Mouse (Mus musculus) stomach, postnatal 0 days (tissue): ENCODE data around the gene Otos.

Source experiments
- CTCF ChIP-seq: IDR thresholded peaks from 2 replicates; pipeline ENCODE4 v1.5.1; 2016; ENCODE audit warnings: antibody characterized with exemption, low read depth, mild to moderate bottlenecking, moderate library complexity
- EP300 ChIP-seq: optimal IDR thresholded peaks from 2 replicates; pipeline ENCODE3; 2016; ENCODE audit warnings: antibody characterized with exemption

DNA sequence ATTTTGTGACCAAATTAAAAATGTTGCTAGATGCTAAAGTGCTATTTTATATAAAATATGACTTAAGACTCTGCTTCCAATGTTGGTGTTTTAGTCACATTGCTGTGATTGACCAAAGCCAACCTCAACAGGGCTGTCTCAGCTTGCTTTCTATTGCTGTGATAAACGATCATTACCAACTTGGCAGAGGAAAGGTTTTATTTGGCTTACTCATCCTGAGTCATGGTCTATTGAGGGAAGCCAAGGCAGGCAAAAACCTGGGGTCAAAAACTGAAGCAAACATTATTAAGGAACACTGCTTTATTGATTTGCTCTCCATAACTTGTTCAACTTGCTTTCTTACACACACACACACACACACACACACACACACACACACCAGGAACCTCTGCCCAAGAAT, 32.6 kb downstream of the Otos start:
- TF ChIP-seq CTCF (no peak), EP300 (no peak)
